Mouse (Mus musculus) 3T3-L1 (cell line): ENCODE measurements around the gene Ikbke.
"Not testable (repeated sequence)": the region's sequence is repeated elsewhere in the genome, so short reads cannot be mapped to it uniquely, and the experiment has no call there.

Experiments
- DNase-seq: peaks from one replicate; pipeline ENCODE4 v3.0.0-alpha.2; 2015; ENCODE audit warnings: low read depth, low spot score

The Ikbke gene

DNA sequence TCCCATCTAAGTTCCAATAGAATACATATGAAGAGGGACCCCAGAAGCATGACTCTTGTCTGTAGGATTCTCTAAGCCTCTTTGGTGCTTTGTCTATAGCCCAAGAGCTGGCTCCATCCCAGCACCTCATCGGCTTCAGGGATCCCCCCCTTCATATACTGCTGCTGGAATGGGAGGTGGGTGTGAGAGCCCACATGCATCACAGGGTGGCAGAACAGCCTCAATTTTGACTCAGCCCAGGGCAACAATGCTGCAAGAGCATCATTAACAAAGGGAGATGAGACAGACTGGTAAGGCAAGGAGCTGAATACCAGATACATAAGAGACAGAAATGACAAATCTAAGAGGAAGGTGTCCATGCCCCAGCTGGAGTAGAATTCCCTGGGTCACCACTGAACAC lies 4.8 kb upstream of the Ikbke start:
- no peak for DNase-seq

DNA sequence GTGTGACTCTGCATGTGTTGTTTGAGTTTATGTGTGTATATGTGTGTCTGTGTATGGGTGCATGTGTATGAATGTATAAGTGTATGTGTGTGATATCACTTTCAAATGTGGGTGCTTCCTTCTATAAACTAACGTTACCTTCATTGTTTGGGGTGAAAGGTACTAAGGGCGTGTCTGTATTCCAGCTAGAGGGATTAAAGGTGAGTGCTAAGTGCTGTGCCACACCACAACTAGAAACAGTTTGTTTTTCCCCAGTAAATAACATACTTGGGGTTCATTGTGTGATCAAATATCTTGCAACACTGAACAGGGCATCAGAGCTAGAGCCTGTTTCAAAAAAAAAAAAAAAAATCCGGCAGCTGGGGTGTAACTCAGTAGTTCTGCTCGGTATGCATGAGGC lies 2.3 kb upstream of the Ikbke start:
- DNase-seq = no peak

DNA sequence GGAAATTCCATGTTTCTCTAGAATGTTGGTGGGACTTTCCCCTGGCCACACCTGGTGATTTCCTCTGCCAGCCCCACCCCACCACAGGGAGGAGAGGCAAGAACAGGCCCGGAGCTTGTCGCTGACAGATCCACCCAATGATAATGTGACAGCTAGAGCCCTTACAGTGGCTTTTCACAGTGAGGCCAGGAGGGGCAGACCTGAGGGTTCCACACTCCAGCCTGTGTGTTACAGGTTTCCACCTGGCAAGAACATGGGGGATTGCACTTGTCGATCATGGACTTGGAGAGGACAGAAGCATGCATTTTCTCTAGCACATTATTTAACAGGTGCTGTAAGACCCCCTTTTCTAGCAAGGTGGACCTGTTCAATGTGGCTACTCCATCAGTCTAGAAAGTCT lies 874 bp upstream of the Ikbke start:
- DNase-seq = no peak

DNA sequence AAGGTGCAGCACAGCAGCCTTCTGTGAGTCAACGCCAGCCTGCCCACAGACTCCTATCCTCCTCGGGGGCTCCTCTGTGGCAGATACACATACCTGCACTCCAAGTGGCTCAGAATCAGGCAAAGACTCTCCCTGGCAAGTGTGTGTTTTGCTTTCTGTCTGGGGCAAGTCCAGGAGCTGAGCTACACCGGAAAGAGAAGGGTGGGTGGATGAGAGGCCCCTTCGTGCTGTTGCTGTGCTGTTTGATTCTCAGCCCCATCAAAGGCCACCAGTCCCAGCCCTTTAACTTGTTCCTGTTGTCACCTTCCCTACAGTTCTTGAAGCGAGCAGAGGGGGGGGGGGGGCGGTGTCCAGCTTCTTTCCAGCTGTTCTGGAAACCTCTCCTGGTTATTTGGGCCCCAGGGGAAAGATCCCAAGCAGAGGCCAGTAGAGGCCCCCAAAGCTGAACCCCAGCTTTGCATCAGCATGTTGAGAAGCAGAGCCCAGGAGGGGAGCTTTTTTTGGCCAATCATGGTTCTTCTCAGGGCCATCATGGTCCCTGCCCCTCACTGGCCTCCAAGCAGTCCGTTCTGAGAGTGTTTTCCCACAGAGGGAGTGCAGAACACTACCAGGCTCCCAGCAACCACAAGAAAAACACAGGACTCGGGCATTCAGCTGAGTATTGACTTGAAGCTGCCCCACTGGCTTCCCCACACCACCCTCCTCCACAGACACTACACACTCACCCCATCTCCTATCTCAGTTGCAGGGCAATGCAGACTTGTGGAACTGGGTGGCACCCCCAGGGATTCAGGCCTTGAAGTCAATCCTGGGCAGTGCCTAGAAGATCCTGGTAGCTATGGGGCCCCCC lies 575 bp downstream of the Ikbke start:
- peak; percentile 47 for DNase-seq

DNA sequence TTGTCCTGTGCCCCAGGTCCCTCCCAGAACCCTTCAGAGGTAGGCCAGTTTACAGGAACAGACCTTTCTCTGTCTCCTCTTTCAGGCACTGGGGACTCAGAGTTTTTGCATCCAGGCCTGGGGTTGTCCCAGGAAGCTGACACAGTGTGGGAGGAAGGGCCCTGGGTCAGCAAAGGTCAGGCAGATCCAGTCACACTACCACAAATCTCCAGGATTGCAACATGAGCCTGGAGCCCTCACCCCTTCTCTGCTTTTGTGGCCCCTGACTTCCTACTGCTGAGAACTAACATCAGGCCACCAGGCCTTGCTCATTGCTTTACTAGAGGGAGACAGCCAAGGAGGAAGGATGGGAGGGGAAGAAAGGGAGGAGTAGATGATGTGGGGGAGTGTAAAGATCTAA lies 2.6 kb downstream of the Ikbke start:
- peak; percentile 28 for DNase-seq

DNA sequence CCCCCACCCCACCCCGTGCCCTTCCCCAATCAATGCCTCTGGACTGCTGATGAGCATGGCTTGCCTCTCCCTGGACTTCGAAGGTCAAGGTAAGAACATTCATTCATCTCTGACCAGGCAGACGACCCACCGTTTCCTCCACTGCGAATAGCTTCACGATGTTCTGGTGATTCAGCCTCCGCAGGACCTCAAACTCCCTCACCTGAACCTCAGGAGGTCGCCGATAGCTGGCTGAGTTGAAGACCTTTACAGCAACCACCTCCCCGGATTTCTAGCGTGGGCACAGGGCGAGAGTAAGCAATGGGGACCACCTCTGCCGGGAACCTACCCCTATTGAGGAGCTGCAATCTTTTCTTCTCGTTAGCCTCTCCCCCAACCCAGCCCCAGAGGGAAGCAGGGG lies 3.8 kb downstream of the Ikbke start:
- no peak for DNase-seq

DNA sequence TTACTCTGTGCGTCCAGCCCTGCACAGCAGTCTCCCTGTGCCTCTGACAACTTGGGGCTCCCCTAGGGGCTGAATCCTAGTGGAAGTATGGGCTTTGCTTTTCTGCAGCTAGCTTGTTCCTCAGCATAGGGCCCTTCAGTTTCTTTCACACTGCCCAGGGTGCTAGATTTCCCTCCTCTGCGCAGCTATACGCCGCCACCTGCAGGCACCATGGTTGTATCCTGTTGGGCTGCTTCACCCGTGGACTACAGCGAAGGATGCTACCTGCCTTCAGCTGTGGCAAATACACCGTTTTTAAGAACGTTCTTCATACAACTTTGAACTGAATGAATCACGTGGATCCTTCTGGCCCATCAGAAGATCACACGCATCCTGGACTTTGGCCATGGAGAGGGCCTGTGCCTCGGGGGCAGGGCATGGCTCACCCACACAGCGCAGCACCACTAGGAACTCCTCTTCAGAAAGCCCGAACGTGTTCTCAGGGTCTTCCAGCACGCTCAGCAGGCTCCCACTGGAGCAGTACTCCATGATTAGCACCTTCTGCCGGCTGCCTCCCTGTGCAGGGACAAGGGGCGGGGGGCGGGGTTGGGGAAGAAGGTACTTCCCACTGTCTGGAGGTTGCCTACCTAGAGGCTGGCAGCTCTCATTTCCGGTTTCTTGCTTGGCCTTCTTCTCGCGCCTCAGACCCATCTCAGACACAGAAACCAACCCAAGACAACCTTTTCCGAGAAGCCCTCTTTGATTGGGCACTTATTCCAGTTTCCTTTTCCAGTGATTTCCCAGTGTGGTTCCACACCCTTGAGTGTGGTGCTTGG lies 4.5 kb downstream of the Ikbke start:
- no peak for DNase-seq

DNA sequence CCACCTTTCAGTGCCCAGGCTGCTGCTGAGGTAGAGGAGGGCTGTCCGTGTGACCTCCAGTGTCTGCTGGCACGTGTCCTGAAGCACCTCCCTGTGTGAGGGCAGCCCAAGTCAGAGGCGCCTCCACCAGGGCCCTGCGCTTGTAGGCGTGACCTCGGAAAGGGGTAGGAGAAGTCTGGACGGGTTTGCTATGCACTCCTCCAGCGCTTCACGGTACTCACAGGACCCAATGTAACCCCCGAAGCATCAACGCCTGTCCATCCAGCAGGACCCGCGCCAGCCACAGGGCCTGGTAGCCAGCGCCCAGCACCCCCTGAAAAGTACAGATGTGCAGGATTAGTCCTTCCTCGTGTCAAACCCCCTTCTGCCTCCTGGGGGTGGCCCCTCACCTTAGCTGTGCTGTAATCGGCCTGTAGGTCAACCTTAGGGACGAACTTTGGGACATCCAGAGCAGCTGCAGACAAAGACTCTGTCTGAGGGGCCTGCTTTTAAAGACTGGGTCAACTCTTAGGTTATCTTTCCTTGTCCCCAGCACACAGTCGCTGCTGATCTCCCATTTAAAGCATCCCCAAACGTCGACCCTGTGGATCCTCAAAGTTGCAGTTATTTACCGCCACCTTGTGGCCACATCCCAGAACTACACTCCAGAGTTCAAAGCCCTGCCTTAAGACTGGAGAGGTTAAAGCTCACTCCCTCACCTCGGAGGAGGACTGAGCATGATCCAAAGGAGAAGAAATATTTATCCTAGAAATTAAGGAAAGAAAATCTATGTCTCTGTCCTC lies 9.4 kb downstream of the Ikbke start:
- peak; percentile 84 for DNase-seq

DNA sequence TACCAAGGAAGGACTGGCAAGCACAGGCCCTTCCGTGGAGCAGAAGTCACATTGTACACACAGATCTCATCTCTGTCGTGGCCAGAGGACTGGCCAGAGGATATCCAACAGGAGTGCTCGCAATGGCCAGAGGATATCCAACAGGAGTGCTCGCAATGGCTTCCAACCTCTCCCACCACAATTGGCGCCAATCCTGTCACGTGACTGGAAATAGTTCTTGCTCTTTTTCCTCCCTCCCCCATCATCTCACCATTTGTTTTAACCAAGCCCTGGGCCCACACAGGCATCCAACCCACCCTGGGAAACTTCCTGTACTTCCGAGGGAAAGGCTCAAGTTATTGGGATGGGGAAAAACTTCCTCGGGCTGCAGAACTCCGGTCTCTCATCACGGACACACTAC lies 10.6 kb downstream of the Ikbke start:
- DNase-seq = no peak

DNA sequence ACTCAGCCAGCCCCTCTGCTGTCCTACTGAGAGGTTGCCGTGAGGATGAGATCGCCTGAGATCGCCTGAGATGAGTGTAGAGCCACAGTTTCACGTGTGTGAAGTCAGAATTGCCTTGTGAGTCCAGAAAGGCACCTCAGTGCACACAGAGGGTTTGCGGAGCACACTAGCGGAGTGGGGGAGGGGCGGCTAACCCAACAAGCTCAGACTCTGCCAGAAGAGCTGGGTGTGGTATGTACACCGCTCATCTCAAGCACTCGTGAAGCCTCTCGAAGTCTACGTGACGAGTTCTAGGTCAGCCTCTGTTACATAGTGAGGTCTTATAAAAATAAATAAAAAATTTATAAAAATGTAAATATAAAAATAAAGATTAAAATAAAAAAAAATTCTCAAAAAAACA lies 15.5 kb downstream of the Ikbke start:
- no peak for DNase-seq

DNA sequence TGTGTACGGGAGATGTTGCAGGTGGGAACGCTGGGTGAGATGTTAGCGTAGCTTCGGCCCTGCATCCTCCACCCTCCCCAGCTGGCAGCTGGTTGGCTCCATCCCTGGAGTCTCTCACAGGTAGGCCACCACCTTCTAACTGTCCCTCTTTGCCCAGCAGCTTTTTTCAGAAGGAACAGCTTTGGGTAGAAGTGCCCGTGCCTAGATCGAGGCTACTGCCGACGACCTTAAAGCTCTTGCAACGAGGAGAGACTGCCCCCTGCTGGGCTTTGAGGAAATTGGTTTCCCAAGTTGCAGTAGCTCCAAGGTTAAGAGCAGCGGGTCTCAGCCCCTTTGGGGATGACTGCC lies 19.1 kb downstream of the Ikbke start:
- peak; percentile 78 for DNase-seq

DNA sequence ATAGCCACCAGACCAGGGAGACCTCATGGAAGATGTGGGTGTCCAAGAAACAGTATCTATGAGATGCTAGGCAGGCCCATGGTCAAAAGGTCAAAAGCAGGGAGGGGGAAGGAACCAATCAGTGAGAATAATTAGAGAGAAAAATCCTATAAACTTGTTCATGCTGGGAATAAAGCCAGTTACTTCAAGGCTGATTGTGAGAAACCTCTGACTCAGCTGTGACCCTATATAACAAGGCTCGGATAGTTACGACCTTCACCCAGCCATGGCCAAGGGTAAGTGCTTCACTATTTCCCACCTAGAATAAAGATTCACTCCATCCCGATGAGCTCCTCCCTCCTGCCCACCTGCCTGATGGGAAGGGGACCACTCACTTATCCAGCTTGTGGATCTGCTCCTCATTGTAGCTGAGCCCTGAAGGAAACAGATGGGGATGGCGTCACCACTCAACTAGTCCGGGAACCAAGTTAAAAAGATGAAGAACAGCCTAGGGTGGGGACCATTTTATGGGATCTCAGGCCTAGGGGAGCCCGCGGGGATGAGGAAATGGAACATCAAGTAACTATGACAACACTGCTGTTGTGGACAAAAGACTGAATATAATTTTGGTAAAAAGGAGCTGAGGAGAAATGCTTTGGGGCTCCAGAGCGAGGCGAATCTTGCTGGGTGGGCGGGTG lies 19.6 kb downstream of the Ikbke start:
- DNase-seq = no peak

DNA sequence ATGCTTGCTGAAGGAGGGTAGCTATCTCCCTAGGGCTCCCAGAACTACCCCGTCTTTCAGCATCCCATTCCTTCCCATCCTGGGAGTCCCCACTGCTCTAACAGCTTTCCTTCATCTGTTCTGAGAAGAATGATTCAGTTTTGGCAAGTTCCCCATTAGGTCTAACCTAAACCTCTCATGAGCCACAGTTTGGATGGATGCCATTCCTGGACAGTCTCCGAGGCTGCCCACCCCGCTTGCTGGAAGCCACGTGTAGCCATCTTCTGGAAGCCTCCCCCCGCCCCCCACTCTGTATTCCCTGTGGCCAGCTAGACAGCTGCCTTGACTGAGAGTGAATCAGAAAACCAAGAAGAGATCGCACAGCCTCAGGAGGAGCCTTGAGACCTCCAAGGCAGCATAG lies 22.1 kb downstream of the Ikbke start:
- no peak for DNase-seq

DNA sequence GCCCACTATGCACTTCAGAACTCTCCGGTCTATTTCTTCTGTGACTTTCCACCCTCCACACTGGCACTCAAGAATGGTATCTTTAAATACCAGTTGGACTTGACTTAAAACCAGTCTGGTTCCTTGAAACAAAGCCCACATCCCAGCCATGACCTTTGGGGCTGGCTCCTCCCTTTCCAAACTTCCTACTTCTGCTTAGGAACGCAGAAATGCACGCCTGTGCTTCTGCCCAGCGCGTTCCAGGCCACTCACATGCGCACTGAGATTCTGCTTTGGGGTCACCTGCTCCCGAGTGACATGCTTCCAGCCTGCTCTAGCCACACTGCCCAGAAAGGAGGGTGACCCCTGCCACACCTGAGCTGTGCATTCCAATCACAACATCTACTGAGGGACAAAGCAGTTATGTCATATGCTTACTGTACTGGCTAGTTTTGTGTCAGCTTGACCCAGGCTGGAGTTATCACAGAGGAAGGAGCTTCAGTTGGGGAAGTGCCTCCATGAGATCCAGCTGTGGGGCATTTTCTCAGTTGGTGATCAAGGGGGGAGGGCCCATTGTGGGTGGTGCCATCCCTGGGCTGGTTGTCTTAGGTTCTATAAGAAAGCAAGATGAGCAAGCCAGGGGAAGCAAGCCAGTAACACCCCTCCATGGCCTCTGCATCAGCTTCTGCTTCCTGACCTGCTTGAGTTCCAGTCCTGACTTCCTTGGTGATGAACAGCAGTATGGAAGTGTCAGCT lies 26.7 kb downstream of the Ikbke start:
- not testable (repeated sequence) for DNase-seq

DNA sequence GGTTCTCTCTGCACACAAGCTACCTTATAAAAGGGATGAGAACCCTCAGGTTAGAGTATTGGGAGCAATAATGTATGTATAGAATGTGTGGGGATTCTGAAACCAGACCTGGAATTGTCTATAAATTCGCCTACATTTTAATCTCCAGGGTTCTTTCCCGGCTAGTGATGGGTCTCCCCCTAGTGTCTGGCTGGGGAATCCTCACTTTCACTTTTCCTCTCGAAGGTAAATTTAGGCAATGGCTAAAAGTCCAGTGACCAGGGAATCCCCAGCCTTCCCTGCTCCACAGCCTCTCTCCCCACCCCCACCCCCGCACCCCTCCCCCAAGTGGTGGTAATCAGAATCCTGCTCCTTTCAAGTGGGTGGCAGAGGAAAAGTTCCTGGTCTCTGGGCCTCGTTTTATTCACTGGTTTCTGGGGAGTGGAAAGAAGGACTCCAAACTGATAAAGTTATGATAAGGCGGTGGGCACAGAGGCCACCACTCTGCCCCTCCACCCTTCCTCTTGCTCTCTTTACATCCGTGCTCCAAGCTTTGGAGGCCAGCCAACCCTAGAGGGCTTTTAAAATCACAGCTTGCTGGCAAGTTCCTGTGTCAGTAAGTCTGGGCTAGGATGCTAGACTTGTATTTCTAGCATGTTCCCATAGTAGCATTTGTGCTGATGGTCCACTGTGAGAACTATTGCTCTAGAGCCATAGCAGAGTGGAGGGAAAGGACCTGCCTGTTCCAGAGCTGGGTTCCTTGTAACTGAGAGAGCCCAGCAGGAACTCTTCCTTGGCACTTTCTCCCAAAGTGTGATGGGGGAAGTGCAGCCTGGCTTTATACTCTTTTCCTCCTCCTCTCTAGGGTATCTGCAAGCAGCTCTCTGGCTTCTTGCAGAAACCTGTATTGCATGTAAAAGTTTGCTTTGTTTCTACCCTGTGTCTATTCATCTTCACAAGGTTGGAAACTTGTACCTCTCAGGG lies 32.7 kb downstream of the Ikbke start:
- DNase-seq = peak; percentile 86

DNA sequence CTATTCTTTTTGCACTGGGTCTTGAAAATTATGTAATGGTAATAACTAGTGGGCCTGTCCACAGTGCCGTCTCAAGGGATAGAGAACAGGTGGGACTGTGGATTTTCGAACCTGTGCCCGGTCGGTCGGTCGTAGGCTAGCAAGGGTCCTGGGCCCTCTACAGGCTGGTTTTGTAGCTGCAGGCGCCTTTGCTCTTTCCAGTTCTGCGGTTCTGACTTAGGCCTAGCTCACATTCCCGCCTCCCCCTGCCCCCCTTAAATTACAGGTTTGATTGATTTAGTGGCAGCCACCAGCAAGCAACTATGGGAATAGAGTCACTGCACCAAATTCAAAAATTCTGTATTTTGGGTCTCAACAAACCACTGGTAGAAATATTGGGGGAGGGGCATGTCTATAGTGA lies 33.5 kb downstream of the Ikbke start:
- peak; percentile 70 for DNase-seq

DNA sequence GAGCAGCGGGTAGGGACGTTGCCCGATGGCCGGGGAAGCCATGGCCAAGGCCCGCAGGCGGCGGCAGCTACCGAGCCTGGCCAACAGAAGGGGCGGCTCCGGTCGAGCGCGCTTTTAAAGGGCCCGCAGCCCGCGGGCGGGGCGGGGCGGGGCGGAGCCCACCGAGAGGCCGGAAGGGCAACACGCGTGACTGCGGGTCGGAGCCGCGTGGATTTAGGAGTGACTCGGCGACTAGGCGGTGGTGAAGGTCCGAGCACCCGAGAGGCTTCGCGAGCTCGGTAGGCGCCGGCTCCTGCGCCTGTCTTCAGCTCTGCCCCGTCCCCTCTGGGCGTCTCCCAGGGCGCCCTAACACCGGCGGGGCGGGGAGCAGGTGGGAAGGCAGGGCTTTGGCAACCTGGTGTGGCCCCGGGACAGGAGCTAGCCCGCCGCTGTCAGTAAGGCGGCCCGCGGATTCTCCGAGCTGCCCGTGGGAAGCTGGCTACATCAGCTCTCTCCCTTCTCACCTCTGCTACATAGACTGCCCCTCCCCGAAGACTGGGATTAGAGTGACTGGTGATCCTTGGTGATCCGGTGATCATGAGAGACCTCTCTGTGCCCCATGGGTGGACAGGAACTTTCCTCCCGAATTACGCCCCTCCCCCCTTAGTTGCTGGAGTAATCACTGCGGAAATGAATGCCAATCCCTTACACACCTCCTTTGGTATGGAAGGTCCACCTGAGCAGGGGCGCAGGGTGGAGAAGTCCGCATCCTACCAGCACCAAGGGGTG lies 34.1 kb downstream of the Ikbke start, which contains the start of gene Rassf5:
Rassf5 (minus strand) TSS at position 170 of the 768 bp plus-strand sequence.
- peak; percentile 58 for DNase-seq

DNA sequence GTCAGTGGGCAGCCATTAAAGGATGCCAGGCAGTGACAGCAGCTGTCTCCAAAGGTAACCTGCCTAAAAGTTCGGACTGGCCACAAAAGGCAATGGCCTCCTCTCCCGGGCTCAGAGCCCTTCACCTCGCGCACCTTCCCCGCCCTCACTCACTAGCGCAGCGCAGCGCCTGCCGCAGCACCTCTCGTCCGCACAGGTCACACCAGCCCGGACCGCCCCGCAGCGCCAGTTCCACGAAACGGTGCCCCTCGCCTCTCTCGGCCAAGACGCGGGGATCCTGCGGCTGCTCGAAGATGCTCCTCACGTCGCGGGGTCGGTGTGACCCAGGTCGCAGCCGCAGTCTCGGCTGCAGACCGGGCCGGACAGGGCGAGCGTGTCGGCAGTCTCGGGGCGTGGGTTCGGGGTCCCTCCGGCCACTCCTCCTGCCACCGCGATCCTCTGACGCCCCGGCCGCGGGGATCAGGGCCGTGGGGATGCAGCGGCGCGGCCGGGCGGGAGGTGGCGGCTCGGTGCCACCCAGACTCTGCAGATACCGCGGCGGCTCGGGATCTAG lies 34.8 kb downstream of the Ikbke start:
- no peak for DNase-seq

DNA sequence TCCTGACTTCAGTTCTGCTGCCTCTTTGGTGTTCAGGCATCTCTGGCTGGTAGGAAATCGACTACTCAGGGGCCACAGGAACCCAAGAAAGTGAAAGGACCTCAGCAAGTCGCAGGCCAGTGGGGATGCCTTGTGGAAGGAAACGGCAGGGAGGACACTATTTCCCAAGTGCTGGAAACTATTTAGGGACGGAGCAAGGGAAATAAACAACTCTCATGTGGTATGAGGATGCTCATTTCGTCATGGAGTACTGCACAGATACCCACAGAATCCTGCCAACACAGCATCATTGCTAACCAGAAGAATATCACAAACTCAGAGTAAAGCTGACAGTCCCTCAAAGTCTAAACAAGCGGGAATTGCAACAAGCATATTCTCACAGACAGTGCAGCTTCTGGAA lies 36.5 kb downstream of the Ikbke start:
- no peak for DNase-seq
